Mouse (Mus musculus): Measurements from ENCODE around the gene Tbc1d1.

DNA sequence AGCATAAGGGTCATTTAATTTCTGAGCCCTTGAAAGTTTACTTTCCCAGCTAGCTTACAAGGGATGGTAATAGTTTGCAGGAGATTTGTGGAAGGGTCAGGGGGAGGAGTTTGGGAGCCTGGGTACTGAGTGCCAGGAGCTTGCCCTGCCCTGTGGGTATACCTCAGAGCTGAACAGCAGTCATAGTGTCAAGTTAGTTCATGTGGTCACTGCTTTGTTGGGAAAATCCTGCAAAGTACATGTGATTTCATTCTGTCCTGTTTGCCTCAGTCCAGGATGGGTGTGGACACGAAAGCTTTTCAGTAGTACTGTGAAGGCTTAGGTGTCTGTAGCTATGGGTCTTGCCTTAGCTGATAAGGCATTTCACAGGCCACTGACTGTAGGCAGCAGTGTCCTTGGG is 159.0 kb downstream of the Tbc1d1 start:
- no peak for TF ChIP-seq ZC3H11A (IDR thresholded peaks at IDR 0.05; ENCODE audit: borderline replicate concordance, low read depth, low read length)
- TF ChIP-seq ZNF384 (IDR thresholded peaks at IDR 0.05; ENCODE audit: low read depth, low read length), result no peak
- no peak for TF ChIP-seq MAFK (IDR thresholded peaks at IDR 0.05; ENCODE audit: insufficient read depth, low read depth, low read length)
- TF ChIP-seq CHD2 (IDR thresholded peaks at IDR 0.05; ENCODE audit: low read depth, low read length), result no peak
- no peak for TF ChIP-seq HCFC1 (IDR thresholded peaks at IDR 0.05; ENCODE audit: borderline replicate concordance, insufficient read depth, low read length)

Measured in ES-E14 (cell line).